Mouse (Mus musculus) intestine, embryonic 16.5 days (tissue): ENCODE data around the gene Jph4. TPM values are rescaled to one million over a fixed set of nuclear protein-coding genes. Genes with fewer than 3 reads are reported as not detected.

Source experiments
- ATAC-seq: fragments of 200-750 bp; cut with Nextera tagmentation; 2 replicates; pipeline ENCODE4 v1.8.0; 2017; ENCODE audit warnings: moderate TSS enrichment, moderate library complexity
- H3K27ac ChIP-seq: fragments of 300-500 bp; sonication (generic); 2 replicates; pipeline ENCODE4 v1.5.1; 2014; ENCODE audit warnings: mild to moderate bottlenecking, low read length
- H3K27me3 ChIP-seq: fragments of 300-500 bp; sonication (generic); replicated peaks from 2 replicates; pipeline ENCODE4 v1.6.1; 2014; ENCODE audit warnings: low read length, control low read depth, mixed read lengths; ENCODE audit not compliant: control insufficient read depth, insufficient read depth
- H3K36me3 ChIP-seq: fragments of 300-500 bp; sonication (generic); 2 replicates; pipeline ENCODE4 v1.6.1; 2014; ENCODE audit warnings: low read length, control low read depth; ENCODE audit not compliant: control insufficient read depth, insufficient read depth
- H3K4me1 ChIP-seq: fragments of 300-500 bp; sonication (generic); 2 replicates; pipeline ENCODE4 v1.6.1; 2014; ENCODE audit warnings: low read length, control low read depth, mixed read lengths; ENCODE audit not compliant: control insufficient read depth, insufficient read depth
- H3K4me2 ChIP-seq: fragments of 300-500 bp; sonication (generic); 2 replicates; pipeline ENCODE4 v1.6.1; 2014; ENCODE audit warnings: low read depth, low read length, control low read depth
- H3K4me3 ChIP-seq: fragments of 300-500 bp; sonication (generic); 2 replicates; pipeline ENCODE4 v1.5.1; 2014; ENCODE audit warnings: mild to moderate bottlenecking, low read length
- H3K9ac ChIP-seq: fragments of 300-500 bp; sonication (generic); 2 replicates; pipeline ENCODE4 v1.6.1; 2014; ENCODE audit warnings: low read depth, low read length
- H3K9me3 ChIP-seq: fragments of 300-500 bp; sonication (generic); 2 replicates; pipeline ENCODE4 v1.6.1; 2016; ENCODE audit warnings: low read length, control low read depth; ENCODE audit not compliant: control insufficient read depth
- WGBS: fragments of 180-500 bp; shearing (Covaris S2); extraction: QIAGEN DNeasy Blood & Tissue Kit; methylation state at CpG from one replicate; pipeline ENCODE4 v1.1.7; 2014; 5-methylcytosine and 5-hydroxymethylcytosine counted together
- polyA plus RNA-seq: library from polyadenylated mRNA; unstranded; fragments of >200 nt; fragmentation: Nextera tagmentation; extraction: Ambion mirVana; gene quantifications from 2 replicates; pipeline ENCODE4 v1.2.1, GENCODE M21; 2015

Jph4 gene
- polyA plus RNA-seq, 1 experiment from 2014 or later = 0.82 TPM

DNA sequence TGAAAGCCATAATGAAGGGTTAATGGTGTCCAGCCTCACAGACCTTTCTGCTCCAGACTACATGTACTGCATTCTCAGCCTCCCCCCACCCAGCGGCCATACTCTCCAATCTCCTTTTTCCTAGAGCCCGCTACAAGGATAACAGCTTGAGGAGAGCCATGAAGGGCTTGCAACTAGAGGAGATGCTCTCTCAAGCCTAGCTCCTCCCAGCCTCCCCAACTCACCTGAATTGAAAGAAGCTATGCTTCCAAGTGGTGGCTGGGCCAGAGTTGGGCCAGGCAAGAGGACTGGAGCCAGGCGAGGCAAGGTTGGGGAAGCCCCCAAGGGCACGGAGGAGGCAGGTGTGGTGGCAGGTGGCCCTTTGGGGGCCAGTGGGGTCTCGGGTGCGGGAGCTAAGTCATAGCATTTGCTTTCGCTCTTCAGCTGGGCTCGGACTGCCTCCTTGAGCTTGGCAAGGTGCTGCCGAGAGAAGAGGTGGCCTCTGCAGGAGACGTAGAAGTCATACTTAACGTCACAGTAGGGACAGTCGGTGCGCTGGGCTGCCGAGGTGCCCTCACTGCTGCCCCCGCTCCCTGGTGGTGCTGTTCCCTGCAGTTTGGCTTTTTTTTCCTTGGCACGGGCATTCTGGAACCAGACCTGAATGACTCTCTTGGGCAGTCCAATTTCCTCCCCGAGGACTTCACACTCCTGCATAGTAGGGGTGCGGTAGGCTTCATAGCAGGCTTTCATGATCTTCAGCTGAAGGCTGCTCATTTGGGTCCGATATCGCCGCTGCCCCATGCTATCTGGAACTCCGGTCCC, 53.0 kb downstream of the Jph4 start:
- no peak overlapping the region for H3K9ac ChIP-seq
- no peaks in the 10 kb centered on the region for H3K36me3 ChIP-seq
- H3K4me1 ChIP-seq = peaks cover 12% of the 10 kb centered on the region
- H3K4me3 ChIP-seq = no peak overlapping the region
- no peaks in the 10 kb centered on the region for H3K9me3 ChIP-seq
- H3K27ac ChIP-seq = no peak overlapping the region
- 87% methylated on average over 22 of the region's 22 CpGs for WGBS
- H3K27me3 ChIP-seq = no peaks in the 10 kb centered on the region
- no peak overlapping the region for H3K4me2 ChIP-seq
- ATAC-seq = no peak

DNA sequence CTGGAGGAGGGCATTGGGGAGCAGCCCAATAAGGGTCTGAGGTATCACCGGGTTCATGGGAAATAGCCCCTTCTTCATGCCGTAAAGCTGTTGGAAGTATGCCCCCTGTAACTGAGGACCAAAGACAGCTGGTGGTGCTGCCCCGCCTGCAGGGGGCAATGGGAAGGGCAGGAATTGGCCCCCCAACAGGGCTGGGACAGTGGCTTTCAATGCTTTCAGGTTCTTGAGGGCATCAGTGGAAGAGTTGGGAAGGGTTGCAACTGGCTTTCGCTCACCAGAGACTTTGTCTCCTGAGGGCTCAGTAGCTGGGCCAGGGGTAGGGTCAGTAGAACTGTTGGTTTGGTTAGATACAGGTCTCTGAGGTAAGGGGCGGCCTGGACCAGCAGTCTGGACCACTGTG, 53.6 kb downstream of the Jph4 start:
- no peak overlapping the region for H3K27ac ChIP-seq
- no peaks in the 10 kb centered on the region for H3K9me3 ChIP-seq
- no peak overlapping the region for H3K9ac ChIP-seq
- peaks cover 12% of the 10 kb centered on the region for H3K4me1 ChIP-seq
- no peak overlapping the region for H3K4me3 ChIP-seq
- no peaks in the 10 kb centered on the region for H3K27me3 ChIP-seq
- no peak for ATAC-seq
- no peak overlapping the region for H3K4me2 ChIP-seq
- 88% methylated on average over 5 of the region's 5 CpGs for WGBS
- H3K36me3 ChIP-seq = no peaks in the 10 kb centered on the region

DNA sequence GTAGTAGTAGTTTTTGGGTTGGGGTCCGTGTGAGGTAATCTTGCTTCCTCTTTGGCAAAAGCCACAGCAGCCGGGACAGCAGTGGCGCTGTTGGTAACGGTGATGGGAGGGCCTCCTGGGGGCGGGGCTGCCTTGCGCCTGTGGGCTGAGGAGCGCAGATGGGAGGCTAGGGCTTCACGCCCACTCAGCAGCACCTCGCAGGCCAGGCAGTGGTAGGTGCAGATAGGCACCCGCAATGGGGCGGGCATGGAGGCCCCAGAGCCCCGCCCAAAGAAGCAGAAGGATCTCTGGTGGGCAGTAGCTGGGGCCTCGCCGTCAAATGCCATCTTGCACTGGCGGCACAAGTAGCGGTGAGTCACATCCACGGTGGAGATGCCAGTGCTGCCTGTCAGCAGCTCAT, 54.1 kb downstream of the Jph4 start:
- ATAC-seq = peak; percentile 81
- 18% methylated on average over 17 of the region's 17 CpGs for WGBS
- Histone ChIP-seq H3K27me3 (no peaks in the 10 kb centered on the region), H3K9me3 (no peaks in the 10 kb centered on the region), H3K4me3 (no peak overlapping the region), H3K9ac (no peak overlapping the region), H3K4me1 (peaks cover 12% of the 10 kb centered on the region), H3K27ac (no peak overlapping the region), H3K36me3 (no peaks in the 10 kb centered on the region), H3K4me2 (no peak overlapping the region)

DNA sequence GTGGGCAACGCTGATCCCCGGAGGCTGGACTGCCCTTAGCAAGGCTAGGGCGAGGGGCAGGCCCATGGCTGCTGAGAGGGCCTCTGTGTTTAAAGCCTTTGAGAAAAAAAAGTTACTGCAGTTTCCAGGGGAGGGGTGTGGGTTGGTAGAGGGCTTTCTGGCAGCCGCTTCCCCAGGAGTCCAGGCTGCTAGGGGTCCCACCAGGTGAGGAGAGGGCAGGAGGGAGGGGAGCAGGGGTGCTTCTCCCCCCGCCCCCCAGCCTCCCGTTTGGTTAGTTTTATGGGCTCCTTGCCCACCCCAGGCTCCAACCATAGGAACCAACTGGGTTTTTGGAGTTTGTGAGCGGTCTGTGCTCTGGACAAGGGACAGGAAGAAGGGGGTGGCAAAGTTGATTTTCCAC, 54.9 kb downstream of the Jph4 start:
- WGBS = 43% methylated on average over 7 of the region's 7 CpGs
- Histone ChIP-seq H3K9ac (no peak overlapping the region), H3K36me3 (no peaks in the 10 kb centered on the region), H3K4me2 (no peak overlapping the region), H3K27me3 (no peaks in the 10 kb centered on the region), H3K4me3 (no peak overlapping the region), H3K27ac (no peak overlapping the region), H3K9me3 (no peaks in the 10 kb centered on the region), H3K4me1 (peaks cover 12% of the 10 kb centered on the region)
- no peak for ATAC-seq

DNA sequence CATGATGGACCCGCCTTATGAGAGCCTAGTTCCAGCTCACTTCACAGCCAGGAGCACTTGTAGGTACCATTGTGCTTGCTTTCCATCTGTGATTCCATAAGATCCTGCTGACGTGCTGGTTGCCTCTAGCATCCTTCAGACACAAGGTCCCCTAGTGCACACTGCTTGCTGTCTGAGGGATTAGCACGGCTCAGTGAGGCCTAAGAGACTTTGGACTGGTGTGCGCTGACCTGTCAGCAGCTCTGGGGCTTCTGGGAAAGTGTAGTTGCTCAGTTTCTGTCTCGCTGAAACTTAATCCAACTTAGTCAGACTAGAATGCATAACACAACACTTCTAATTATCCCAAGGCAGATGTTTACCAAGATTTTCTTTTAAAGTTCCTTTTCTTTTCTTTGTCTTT, 56.8 kb downstream of the Jph4 start:
- Histone ChIP-seq H3K9ac (no peak overlapping the region), H3K27ac (no peak overlapping the region), H3K4me2 (no peak overlapping the region), H3K4me3 (no peak overlapping the region), H3K9me3 (no peaks in the 10 kb centered on the region), H3K4me1 (peaks cover 12% of the 10 kb centered on the region), H3K27me3 (no peaks in the 10 kb centered on the region), H3K36me3 (no peaks in the 10 kb centered on the region)
- peak; percentile 61 for ATAC-seq
- 74% methylated on average over 5 of the region's 5 CpGs for WGBS

DNA sequence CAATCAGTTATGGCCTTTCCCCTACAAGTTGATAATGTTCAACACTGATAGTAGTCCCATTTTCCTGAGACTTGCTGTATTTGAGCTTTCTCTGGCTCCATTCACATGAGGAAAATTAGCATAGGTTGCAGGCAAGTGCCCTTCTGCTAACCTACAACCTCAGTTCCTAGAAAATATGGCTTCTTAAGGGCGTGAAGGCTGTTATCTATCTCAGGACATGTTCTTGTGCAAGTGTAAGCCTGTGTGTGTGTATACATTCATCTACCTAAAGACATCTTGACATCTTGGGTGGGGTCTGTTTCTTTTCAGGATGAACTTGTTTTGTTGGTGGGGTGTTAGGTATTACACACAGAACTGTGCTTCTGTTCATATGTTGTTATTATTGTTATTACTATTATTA, 57.7 kb downstream of the Jph4 start:
- H3K4me3 ChIP-seq = no peak overlapping the region
- H3K4me2 ChIP-seq = no peak overlapping the region
- ATAC-seq = no peak
- H3K27me3 ChIP-seq = no peaks in the 10 kb centered on the region
- H3K9ac ChIP-seq = no peak overlapping the region
- no peaks in the 10 kb centered on the region for H3K9me3 ChIP-seq
- WGBS = 69% methylated on average over 1 of the region's 1 CpGs
- no peak overlapping the region for H3K27ac ChIP-seq
- no peaks in the 10 kb centered on the region for H3K36me3 ChIP-seq
- peaks cover 12% of the 10 kb centered on the region for H3K4me1 ChIP-seq

Other genes with a start within 250 kb of the Jph4 start
- 6.1 and 10.2 TPM in 2 replicates for gene Homez, start 246.0 kb downstream of the Jph4 start, polyA plus RNA-seq
- gene Ppp1r3e, start 239.4 kb downstream of the Jph4 start, polyA plus RNA-seq = 1.4 and 1.8 TPM in 2 replicates
- 5.1 and 5.8 TPM in 2 replicates for gene Bcl2l2, start 233.6 kb downstream of the Jph4 start, polyA plus RNA-seq
- gene Gm20521, start 233.5 kb downstream of the Jph4 start, polyA plus RNA-seq = 0.49 and 0.76 TPM in 2 replicates
- gene Pabpn1, start 224.4 kb downstream of the Jph4 start, polyA plus RNA-seq = 79.8 and 84.7 TPM in 2 replicates
- 21.2 and 23.8 TPM in 2 replicates for gene Slc22a17, start 203.8 kb downstream of the Jph4 start, polyA plus RNA-seq
- gene Efs, start 190.8 kb downstream of the Jph4 start, polyA plus RNA-seq = 17.1 and 18.0 TPM in 2 replicates
- 0.12 TPM in 1 of 2 replicates, not detected in the other for gene Il25, start 184.2 kb downstream of the Jph4 start, polyA plus RNA-seq
- 2.0 and 2.8 TPM in 2 replicates for gene Cmtm5, start 180.7 kb downstream of the Jph4 start, polyA plus RNA-seq
- gene Myh6, start 150.0 kb downstream of the Jph4 start, polyA plus RNA-seq = 0.46 and 0.77 TPM in 2 replicates
- not detected in 2 replicates for gene Gm17428, start 140.0 kb downstream of the Jph4 start, polyA plus RNA-seq
- gene Myh7, start 122.3 kb downstream of the Jph4 start, polyA plus RNA-seq = 2.6 and 4.1 TPM in 2 replicates
- 87.2 and 89.2 TPM in 2 replicates for gene Ngdn, start 101.5 kb downstream of the Jph4 start, polyA plus RNA-seq
- 2.7 and 3.0 TPM in 2 replicates for gene Zfhx2, start 24.6 kb downstream of the Jph4 start, polyA plus RNA-seq
- gene Thtpa, start 22.2 kb downstream of the Jph4 start, polyA plus RNA-seq = 17.9 and 20.7 TPM in 2 replicates
- 106 and 120 TPM in 2 replicates for gene Ap1g2, start 10.3 kb downstream of the Jph4 start, polyA plus RNA-seq
- 0.28 and 0.37 TPM in 2 replicates for gene Dhrs2, start 105.1 kb upstream of the Jph4 start, polyA plus RNA-seq